Mouse (Mus musculus) limb, embryonic 14.5 days (tissue): ENCODE measurements around the gene Grtp1. TPM values are rescaled to one million over a fixed set of nuclear protein-coding genes. Genes with fewer than 3 reads are reported as not detected.
A peak's percentile ranks its signal among the peaks of the same experiment; 100 is the strongest.

Experiments used
- ATAC-seq: fragments of 200-750 bp; cut with Nextera tagmentation; 2 replicates; pipeline ENCODE4 v1.8.0; 2017; ENCODE audit warnings: low read depth, moderate number of reproducible peaks, moderate TSS enrichment; ENCODE audit not compliant: low FRiP score
- DNase-seq: peaks from one replicate; pipeline ENCODE4 v3.0.0-alpha.2; 2015; ENCODE audit warnings: low spot score
- H3K27ac ChIP-seq: fragments of 300-500 bp; sonication (generic); replicated peaks from 2 replicates; pipeline ENCODE4 v1.5.1; 2014; ENCODE audit warnings: low read depth, mild to moderate bottlenecking, low read length, moderate library complexity, mixed read lengths
- H3K27me3 ChIP-seq: fragments of 300-500 bp; sonication (generic); 2 replicates; pipeline ENCODE4 v1.6.1; 2014; ENCODE audit warnings: low read length, mixed read lengths; ENCODE audit not compliant: control insufficient read depth, insufficient read depth
- H3K36me3 ChIP-seq: fragments of 300-500 bp; sonication (generic); 2 replicates; pipeline ENCODE4 v1.6.1; 2014; ENCODE audit warnings: mild to moderate bottlenecking, low read length, moderate library complexity, mixed read lengths; ENCODE audit not compliant: control insufficient read depth, insufficient read depth
- H3K4me1 ChIP-seq: fragments of 300-500 bp; sonication (generic); 2 replicates; pipeline ENCODE4 v1.6.1; 2014; ENCODE audit warnings: antibody characterized with exemption, low read length, mixed read lengths; ENCODE audit not compliant: control insufficient read depth, insufficient read depth
- H3K4me2 ChIP-seq: fragments of 300-500 bp; sonication (generic); replicated peaks from 2 replicates; pipeline ENCODE4 v1.6.1; 2014; ENCODE audit warnings: low read depth, mild to moderate bottlenecking, low read length, moderate library complexity; ENCODE audit not compliant: severe bottlenecking
- H3K4me3 ChIP-seq: fragments of 300-500 bp; sonication (generic); replicated peaks from 2 replicates; pipeline ENCODE4 v1.5.1; 2014; ENCODE audit warnings: low read length
- H3K9ac ChIP-seq: fragments of 300-500 bp; sonication (generic); 2 replicates; pipeline ENCODE4 v1.6.1; 2014; ENCODE audit warnings: mild to moderate bottlenecking, low read depth, low read length, moderate library complexity; ENCODE audit not compliant: severe bottlenecking
- H3K9me3 ChIP-seq: fragments of 300-500 bp; sonication (generic); 2 replicates; pipeline ENCODE4 v1.6.1; 2016; ENCODE audit warnings: low read length; ENCODE audit not compliant: control insufficient read depth
- POLR2A ChIP-seq: fragments of 200-500 bp; IDR thresholded peaks from 2 replicates; pipeline ENCODE4 v1.8.0; 2012; ENCODE audit warnings: inconsistent platforms, mild to moderate bottlenecking, moderate library complexity, borderline replicate concordance; ENCODE audit not compliant: insufficient read depth, insufficient read length; ENCODE audit errors: extremely low read depth
- WGBS: fragments of 180-500 bp; shearing (Covaris S2); extraction: QIAGEN DNeasy Blood & Tissue Kit; methylation state at CpG from one replicate; pipeline ENCODE4 v1.1.7; 2014; 5-methylcytosine and 5-hydroxymethylcytosine counted together
- polyA plus RNA-seq, 2 experiments: library from polyadenylated mRNA; depleted of rRNA in 1 of 2; stranded (reverse) in 1 of 2; unstranded in 1 of 2; fragments of >200 nt; fragmentation: Nextera tagmentation in 1 of 2; extraction: Ambion mirVana in 1 of 2; gene quantifications; 2 replicates each; pipeline versions ENCODE4 v1.2.1 to v1.2.3; 2012 to 2014

Grtp1 gene
- polyA plus RNA-seq, 2 experiments = 9.5 to 15.7 TPM

DNA sequence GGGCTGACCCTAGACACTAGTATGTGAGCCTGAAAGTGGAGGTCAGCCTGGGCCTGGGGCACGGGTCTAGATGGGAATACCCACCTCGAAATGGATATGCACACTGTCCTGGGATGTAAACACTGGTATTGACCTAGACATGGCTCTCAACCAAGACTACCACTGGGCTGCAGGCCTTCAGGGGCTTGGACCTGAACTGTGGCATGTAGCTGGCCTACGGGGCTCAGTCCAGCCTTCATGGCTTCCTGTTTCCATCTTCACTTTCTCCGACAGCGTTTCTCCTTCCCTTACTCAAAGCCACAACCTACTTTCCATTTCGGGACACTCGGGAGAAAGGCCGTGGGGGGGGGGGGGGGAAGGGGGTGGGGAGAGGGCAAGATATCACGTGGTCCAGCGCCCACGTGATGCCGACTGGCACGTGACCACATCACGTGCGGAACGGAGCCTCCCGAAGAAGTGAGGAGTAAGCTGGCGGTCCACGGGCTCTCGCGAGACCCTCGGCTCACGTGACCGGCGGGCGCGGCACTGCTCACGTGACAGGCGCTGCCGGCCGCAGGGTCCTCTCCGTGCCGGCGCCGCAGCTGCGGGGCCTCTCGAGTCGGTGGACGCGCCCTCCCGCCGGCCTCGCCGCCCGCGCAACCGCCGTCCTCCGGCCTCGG, 41.6 kb downstream of the Grtp1 start, which contains the start of gene Lamp1:
Lamp1 (plus strand) TSS at position 444 of the 659 bp plus-strand sequence.
- peaks cover 11% of the 10 kb centered on the region; the same call in 1 of the 2 replicates for H3K4me1 ChIP-seq
- H3K9ac ChIP-seq = peak within 1 kb of the TSS; percentile 96
- peak within 1 kb of the TSS; percentile 79 for H3K4me2 ChIP-seq
- H3K9me3 ChIP-seq = no peaks in the 10 kb centered on the region
- H3K36me3 ChIP-seq = no peaks in the 10 kb centered on the region
- DNase-seq (peak; percentile 100), ATAC-seq (peak; percentile 96)
- 2% methylated on average over 34 of the region's 50 CpGs for WGBS
- no peaks in the 10 kb centered on the region for H3K27me3 ChIP-seq
- H3K4me3 ChIP-seq = peak within 1 kb of the TSS; percentile 99
- no peak for TF ChIP-seq POLR2A
- peak within 1 kb of the TSS; percentile 67 for H3K27ac ChIP-seq

DNA sequence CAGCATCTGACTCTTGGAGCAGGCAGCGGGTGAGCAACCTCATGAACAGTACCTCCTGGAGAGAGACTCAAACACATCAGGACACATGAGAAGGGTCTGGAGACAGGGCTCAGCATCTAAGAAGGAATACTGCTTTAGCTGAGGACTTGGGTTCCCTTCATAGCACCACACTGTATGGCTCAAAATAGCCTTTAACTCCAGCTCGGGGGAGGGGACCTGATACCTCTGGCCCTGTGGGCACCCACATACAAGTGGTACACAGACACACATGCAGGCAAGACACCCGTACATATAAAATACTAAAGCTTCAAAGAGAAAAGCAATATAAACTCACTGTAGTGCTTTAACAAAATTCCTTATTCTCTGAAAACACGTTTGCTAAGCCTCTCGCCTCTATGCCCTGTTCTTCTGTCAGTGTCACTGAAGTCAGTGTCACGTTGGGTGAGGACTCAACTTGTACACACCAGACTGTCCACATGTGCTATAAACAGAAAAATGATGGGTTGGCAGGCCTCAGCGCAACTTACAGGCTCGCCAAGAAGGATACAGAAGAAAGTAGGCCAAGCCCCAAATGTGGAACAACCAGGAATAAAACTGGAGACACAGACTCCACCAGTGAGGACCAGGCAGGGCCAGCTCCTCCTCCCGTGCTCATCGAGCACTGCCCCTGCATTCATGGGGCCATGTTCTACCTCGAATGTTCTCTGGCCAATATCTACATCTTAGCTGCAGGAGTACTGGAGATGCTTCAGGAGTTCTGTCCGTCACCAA, 43.9 kb downstream of the Grtp1 start:
- Histone ChIP-seq H3K27me3 (no peaks in the 10 kb centered on the region), H3K4me2 (no peak overlapping the region), H3K9me3 (no peaks in the 10 kb centered on the region), H3K27ac (no peak overlapping the region), H3K36me3 (no peaks in the 10 kb centered on the region), H3K9ac (no peak overlapping the region), H3K4me3 (no peak overlapping the region), H3K4me1 (peaks cover 11% of the 10 kb centered on the region; the same call in 1 of the 2 replicates)
- 70% methylated on average over 12 of the region's 12 CpGs for WGBS
- DNase-seq (no peak), ATAC-seq (no peak)
- TF ChIP-seq POLR2A = no peak

DNA sequence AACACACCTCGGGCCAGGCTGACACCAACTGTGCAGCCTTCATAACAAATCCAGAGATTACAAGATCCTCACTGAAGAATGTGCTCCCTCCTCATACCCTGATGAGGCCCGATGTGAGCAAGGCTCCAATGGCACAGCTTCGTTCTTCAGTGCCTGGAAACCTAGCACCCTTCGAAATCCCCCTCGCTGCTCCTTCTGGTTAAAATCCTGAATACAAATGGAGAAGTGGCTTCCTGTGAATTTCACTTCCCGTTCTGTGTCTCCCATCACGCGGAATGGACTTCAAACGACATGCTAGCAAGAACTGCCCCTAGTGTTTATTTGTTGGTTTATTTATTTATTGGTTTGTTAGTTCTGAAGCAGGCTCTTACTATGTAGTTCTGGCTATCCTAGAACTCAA, 45.1 kb downstream of the Grtp1 start:
- no peaks in the 10 kb centered on the region for H3K27me3 ChIP-seq
- H3K9ac ChIP-seq = no peak overlapping the region
- no peak overlapping the region for H3K27ac ChIP-seq
- H3K4me2 ChIP-seq = no peak overlapping the region
- DNase-seq = no peak
- H3K4me1 ChIP-seq = peaks cover 10% of the 10 kb centered on the region; the same call in 1 of the 2 replicates
- TF ChIP-seq POLR2A = no peak
- H3K36me3 ChIP-seq = 0 out of 2 replicates have a peak, but pooled peaks cover 5% of the 10 kb centered on the region
- H3K9me3 ChIP-seq = no peaks in the 10 kb centered on the region
- 75% methylated on average over 9 of the region's 9 CpGs for WGBS
- no peak overlapping the region for H3K4me3 ChIP-seq
- ATAC-seq = no peak

DNA sequence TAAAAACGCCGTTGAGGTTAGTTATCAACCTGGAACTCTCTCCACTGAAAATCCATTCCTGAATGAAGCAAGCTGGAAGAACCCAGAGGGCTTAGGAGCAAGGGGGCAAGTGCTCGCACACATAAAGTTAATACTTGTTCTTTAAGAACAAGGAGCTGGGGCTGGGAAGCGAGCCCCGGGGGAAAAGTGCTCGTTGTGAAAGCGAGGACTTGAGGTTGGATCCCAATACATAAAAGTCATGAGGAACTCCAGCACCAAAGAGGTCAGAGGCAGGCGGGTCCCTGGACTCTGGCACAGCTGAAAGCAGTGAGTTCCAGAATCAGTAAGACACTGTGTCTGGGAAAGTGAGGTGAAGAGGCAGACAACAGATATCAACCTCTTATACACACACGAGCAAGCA, 46.3 kb downstream of the Grtp1 start:
- no peak for DNase-seq
- 66% methylated on average over 9 of the region's 9 CpGs for WGBS
- Histone ChIP-seq H3K9ac (no peak overlapping the region), H3K36me3 (peaks cover 14% of the 10 kb centered on the region), H3K4me2 (no peak overlapping the region), H3K9me3 (no peaks in the 10 kb centered on the region), H3K27ac (no peak overlapping the region), H3K27me3 (no peaks in the 10 kb centered on the region), H3K4me1 (0 out of 2 replicates have a peak, but pooled peaks cover 4% of the 10 kb centered on the region), H3K4me3 (no peak overlapping the region)
- TF ChIP-seq POLR2A = no peak
- no peak for ATAC-seq

DNA sequence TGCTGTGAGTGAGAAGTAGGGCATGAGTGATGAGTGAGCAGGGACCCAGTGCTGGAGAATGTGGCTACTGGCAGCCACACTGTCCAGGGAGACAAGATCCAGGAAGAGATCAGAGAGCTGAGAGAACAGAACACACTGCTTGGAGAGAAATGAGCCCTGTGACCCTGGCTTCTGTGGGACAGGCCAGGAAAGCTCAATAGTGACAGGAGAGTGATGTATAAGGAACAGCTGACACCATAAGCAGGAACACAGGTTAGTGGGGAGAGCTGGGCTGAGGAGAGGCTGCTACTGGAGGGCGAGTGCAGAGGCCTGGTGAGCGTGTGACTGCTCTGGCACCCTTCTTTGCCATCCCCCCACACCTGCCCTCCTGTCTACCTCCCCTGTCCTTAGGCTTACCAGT, 49.5 kb downstream of the Grtp1 start:
- H3K9me3 ChIP-seq = no peaks in the 10 kb centered on the region
- no peak overlapping the region for H3K27ac ChIP-seq
- H3K27me3 ChIP-seq = no peaks in the 10 kb centered on the region
- H3K36me3 ChIP-seq = peaks cover 42% of the 10 kb centered on the region
- no peaks in the 10 kb centered on the region for H3K4me1 ChIP-seq
- TF ChIP-seq POLR2A = no peak
- WGBS = 87% methylated on average over 2 of the region's 2 CpGs
- no peak for DNase-seq
- no peak overlapping the region for H3K9ac ChIP-seq
- no peak overlapping the region for H3K4me3 ChIP-seq
- ATAC-seq = no peak
- H3K4me2 ChIP-seq = no peak overlapping the region
